Mouse (Mus musculus) neural tube, embryonic 10.5 days (tissue): ENCODE data around the gene Ahcyl1.

ENCODE experiments used
- DNase-seq: peaks from one replicate; pipeline ENCODE4 v3.0.0-alpha.2; 2017; ENCODE audit warnings: low spot score; ENCODE audit errors: extremely low spot score

Gene Ahcyl1

DNA sequence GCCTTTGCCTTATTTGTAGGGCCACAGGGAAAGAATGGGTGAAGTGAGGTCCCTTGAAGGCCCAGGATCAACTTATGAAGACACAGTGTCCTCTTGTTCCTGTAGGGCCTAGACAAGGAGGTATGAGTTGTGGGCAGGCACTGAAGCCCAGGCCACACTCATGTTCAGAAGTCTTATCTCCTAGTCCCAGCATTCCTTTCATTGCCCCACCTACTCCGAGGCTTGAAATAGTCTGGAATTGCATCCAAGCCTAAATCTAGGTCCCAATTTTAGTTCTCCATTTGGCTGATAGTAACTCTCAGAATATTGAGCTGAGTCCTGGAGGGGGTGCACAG lies 8.0 kb upstream of the Ahcyl1 start:
- no peak for DNase-seq

DNA sequence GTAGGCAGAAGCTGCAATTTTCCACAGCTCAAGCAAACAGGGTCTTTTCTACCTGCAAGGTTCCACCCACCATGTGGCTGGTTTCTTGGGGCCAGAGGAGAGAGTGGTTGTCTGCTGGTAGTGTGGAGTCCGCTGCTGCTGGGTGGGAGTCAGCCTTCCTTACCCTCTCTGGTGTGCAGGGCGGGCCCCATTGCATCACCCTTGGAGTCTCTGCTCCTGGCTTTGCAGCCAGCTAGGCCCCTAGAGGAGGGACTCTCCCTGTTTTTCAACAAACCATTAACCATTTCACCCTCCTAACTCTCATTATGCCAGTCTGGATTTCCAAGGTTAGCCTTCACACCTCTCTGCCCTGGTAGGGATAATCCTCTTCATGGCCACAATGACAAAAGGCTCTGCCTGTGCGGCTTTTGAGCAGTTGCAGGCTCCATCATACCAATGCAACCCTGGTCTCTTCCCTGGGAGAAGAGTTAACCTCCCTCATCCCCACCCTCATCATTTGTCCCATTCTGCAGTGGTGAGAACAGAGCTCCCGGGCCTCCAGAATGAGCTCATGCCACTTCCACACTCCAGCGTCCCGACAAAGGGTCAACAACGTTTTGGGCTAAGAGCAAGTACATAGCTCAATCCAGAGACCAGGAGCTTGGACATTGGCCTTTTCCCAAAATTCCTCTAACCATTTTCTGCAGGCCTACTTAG lies 7.5 kb upstream of the Ahcyl1 start:
- DNase-seq: no peak

GRCm38 (mm10) chr3:107701767-107702394 lies 5.5 kb upstream of the Ahcyl1 start:
- no peak for DNase-seq

- DNase-seq: no peak
Observed at GRCm38 (mm10) chr3:107700625-107701024, 4.3 kb upstream of the Ahcyl1 start.

GRCm38 (mm10) chr3:107696910-107697309 lies 550 bp upstream of the Ahcyl1 start:
- no peak for DNase-seq

DNA sequence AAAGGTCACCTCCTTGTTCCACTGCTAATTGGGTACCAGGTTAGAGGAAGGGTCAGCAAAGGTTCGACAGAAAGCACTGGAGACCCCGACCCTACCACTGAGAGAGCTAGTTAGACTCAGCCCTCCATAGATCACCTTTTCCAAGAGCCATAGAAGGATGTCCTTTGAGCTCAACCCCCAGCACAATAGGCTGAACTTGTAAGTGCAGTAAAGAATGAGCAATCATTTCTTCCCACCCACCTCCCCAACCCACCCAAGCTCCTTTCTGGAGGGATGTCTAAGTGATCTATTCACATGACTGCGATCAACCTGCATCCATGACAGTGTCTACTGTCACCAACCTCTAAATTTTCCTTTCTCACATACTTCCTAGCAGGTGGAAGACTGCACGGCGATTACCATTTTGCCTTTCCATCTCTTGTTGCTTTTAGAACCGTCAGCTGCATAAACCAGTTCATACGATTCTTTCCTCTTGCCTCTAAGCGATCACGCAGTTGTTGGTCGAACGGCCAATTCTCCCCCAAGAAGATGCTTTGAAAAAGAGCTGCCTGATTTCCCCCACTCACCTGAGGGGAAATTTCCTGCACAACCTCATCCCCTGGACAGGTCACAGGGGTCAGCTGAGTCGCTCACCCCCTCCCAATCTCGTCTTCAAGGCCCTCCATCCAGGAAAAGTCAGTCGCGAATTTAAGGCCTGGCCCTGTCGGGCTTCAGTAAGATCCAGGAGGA lies 977 bp downstream of the Ahcyl1 start:
- no peak for DNase-seq

DNA sequence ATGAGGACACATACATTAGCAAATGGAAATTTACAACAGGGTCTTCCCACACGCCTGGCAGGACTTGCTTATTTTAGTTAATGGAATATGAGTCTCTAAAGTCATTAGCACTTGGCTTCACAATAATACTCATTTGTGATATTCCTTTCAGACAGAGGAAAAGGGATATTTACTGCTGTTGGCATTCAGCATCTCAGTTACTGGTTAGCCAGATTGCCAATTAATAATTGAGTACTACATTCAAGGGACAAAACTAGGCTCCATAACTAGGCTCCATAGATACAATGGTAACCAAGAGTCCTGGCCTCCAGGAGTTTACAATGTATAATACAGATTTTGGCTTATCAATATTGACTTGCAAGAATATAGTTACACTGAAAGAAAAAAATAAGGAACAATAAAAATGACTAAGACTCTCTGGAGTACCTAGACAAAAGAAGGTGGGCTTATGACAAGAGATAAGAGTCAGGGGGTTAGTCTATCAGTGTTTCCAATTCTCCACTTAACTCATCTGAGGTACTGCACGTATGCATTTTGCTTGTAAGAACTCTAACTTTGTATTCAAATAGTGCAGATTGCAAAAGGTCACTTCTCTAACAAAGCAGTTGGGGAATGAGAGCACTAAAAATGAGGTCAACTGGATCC lies 2.0 kb downstream of the Ahcyl1 start:
- no peak for DNase-seq

- DNase-seq: no peak
Observed at GRCm38 (mm10) chr3:107690366-107690765, 6.0 kb downstream of the Ahcyl1 start.

DNA sequence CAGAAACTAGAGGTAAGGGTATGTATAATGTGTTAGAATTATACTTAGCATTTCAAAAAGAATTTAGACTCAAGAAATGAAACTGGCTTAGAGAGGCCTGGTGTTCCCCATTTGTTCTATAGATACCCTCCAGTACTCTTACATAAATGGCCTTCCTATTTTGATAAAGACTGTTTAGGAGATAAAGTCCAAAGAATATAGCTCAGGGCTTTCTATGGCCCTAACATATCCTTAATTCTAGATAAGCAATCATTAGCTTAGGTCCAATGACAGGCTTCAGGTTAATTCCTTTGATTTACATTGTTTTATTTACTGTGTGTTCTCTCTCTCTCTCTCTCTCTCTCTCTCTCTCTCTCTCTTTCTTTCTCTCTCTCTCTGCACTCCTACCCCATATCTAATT lies 7.1 kb downstream of the Ahcyl1 start:
- no peak for DNase-seq

- DNase-seq: no peak
Observed at GRCm38 (mm10) chr3:107688236-107688635, 8.1 kb downstream of the Ahcyl1 start.

DNA sequence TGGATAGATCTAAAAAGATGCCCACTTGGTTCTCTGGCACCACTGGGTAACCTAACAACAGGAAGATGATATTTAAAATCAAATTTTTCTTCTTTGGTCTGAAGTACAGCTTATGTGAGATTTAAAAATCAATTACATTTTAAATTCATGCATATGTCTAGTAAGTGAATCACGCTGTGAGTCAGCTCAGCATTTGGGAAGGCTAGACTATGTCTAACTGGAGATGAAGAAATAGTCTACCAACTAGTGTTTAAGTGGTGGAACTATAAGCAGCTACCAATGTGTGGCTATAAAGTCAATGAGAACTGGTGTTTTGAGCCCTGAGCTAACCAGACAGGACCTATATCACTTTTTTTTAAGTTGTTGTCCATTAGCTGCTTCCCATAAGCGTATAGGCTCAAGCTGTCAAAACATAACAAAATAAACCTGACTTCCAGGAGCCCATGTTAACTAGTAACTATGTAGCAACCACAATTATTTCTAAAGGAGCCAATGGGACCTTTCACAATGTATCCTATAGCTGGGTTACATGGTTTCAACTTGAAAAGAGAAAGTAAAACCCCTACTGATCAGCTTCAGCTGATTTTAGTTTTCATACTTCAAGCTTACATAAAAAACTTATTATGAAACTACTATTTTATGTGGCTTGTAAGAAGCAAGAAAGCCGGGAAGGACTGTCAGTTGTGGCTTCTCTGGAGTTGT lies 9.9 kb downstream of the Ahcyl1 start:
- DNase-seq: no peak

GRCm38 (mm10) chr3:107685652-107686051 lies 10.7 kb downstream of the Ahcyl1 start:
- DNase-seq: no peak

GRCm38 (mm10) chr3:107683587-107683986 lies 12.8 kb downstream of the Ahcyl1 start:
- no peak for DNase-seq

DNA sequence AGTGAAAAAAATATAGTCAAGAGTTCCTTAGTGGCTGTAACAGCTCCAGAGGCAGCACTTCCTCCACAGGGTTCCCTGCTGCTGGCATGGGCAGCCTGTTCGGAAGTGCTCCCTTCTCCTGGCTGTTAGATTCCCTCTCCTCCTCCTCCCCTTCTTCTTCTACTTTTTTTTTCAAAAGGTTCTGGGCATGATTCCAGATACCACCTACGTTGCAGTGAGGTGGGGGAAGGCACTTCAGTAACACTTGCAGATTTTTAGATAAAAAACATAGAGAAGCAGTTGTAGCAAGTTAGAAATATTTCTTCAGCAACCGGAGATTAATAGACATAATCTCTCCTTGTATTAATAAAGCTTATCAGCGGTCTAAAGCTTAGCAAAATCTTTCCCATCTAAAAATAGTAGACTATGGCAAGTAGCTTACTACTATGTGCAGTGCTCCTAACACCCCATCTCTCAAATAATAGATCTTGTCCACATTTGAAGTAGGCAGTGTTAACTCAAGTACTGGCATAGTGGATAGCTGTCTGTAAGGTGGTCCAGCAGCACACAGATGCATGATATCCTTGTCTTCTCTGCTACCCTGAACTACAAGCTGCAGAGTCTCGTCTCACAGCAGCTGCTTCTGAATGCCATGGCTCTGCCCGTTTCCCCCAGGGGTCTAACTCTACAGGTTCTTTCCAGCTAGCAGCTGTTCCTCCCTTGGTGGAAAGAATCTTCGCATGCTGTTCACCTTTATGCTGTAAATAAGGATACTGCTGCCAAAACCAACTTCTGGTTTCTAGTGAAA lies 15.4 kb downstream of the Ahcyl1 start:
- DNase-seq: no peak

GRCm38 (mm10) chr3:107671509-107671908 lies 24.9 kb downstream of the Ahcyl1 start:
- DNase-seq: no peak

- no peak for DNase-seq
Observed at GRCm38 (mm10) chr3:107670500-107670899, 25.9 kb downstream of the Ahcyl1 start.

- DNase-seq: no peak
Observed at GRCm38 (mm10) chr3:107668786-107669185, 27.6 kb downstream of the Ahcyl1 start.

GRCm38 (mm10) chr3:107667426-107667825 lies 28.9 kb downstream of the Ahcyl1 start:
- no peak for DNase-seq

DNA sequence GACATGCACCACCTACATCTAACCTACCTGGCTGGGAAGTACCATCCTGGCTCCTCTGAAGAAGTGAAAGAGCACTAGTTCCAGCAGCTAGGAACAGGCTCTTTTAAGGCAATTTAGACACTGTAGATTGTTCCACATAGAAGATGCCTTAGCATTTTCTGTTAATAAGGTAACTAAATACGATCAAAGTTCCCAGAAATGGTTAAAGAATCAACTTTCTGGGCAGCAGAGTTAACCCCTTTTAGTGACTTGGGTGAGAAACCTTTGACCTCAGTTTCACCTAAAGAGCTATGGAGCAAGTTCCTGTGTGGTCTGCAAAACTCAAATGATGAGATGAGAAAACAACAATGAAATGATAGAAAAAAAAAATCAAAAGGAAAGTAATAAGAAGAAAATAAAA lies 31.7 kb downstream of the Ahcyl1 start:
- no peak for DNase-seq

GRCm38 (mm10) chr3:107659000-107659399 lies 37.4 kb downstream of the Ahcyl1 start:
- DNase-seq: no peak

DNA sequence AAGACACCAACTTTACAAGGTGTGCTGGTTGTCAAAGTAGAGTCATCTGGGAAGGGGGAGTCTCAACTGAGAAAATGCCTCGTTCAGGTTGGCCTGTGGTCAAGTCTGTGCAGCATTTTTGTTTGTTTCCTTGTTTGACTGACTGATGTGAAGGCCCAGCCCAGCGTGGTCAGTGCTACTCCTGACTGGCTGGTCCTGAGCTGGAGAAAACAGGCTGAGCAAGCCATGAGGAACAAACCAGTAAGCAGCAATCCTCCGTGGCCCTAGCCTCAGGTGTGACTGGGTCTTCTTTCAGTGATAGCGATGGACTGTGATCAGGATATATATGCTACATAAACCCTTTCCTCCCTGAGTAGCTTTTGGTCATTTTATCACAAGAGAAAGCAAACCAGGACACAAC lies 39.5 kb downstream of the Ahcyl1 start:
- no peak for DNase-seq
